Mouse (Mus musculus) cerebellum, postnatal 14 days (tissue): ENCODE data around the gene Btnl6.
"Not testable (repeated sequence)": the region's sequence is repeated elsewhere in the genome, so short reads cannot be mapped to it uniquely, and the experiment has no call there.

ENCODE experiments used
- DNase-seq, 2 experiments: peaks; one replicate each; pipeline ENCODE4 v3.0.0; 2021; ENCODE audit warnings: mixed read lengths in 2 of 2

Gene Btnl6

GRCm38 (mm10) chr17:34496539-34496938 lies 20.6 kb downstream of the Btnl6 start:
- no peak for DNase-seq

GRCm38 (mm10) chr17:34495156-34495555 lies 22.0 kb downstream of the Btnl6 start:
- DNase-seq = not testable (repeated sequence)

DNA sequence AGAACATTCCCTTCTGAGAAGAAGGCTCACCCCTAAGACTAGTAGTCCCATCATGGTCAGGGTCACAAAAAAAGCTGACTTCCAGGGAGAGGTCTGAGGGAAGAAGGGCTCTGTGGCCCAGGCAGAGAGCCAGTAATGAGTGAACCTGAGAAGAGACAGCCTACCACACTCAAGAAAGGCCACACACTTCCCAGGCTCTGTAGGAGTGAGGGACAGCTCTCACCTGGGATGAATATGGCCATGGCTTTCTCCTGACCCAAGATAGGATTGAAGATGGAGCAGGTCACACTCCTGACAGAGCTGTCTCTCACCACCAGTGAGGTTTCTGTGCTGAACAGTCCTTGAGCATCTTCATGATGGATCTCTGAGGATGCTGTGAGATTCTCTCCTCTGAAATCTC lies 24.4 kb downstream of the Btnl6 start:
- no peak for DNase-seq

DNA sequence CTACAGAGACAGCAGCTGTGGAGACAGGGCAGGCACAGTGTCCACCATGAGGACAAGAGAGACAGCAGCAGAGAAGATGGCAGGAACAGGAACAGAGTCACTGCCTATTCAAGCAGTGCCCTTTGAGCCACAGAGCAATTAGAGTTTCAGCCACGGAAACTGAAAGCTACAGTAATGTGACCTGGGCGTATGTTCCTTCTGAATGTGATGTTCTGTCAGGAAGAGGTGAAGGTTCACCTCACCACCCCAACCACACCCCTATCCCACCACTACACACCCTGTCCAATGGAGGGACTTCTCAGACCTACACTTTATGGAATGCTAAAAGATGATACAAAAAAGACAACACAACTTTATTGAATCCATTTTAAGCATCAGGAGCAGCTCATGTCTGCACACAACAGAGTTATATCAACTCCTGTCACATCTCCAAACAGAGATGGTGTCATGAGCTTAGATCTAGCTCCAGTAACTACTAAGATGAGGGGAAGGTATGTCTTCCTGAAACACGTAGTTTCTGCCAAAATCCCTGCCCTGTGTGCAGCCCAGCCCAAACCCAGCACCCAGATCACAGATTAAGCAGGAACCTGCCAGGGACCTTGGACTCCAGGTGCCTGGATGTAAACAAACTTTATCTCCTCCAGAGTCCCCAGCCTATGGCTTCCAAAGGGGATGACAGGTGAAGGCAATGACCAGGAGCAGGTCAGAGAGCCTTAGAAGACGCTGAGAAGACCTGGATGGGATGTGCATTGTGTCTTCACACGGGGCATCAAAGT lies 39.7 kb downstream of the Btnl6 start, which contains the start of gene Btnl4:
TSS of gene Btnl4 (minus strand) at position 81 of the 776 bp plus-strand sequence.
- not testable (repeated sequence) for DNase-seq

DNA sequence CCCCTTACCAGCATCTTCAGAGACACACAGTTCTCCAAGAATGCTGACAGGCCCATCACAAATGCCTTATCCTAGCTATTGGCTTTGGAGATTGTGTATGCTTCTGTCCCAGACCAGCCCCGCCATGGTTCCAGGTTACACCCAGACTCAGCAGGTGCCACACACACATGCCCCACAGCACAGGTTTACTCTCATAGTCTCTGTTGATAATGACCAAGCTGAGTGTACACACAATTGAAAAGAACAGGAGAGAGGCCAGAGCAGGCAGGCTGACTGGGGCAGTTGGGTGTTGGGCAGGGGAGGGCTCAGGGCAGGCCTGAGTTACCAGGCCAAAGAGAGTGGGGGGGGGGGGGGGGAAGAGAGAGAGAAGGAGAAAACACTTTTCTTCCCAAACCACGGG lies 40.7 kb downstream of the Btnl6 start:
- no peak for DNase-seq

DNA sequence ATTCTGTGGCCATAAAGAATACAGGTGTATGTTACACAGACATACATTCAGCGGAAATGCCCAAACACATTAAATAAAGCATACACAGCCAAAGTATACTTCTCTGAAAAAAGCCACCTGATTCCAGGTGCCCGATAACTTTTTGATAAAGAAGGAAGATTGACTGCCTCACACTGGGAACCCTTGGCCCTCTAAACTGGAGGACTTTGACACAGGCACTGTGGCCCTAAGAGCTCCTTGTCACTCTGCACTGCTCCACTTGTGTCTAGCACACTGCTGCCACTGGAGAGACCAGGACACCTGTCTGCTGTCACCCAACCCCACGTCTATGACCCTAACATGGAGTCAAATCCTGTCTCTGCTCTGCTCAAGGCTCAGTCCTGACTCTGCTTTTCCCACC lies 42.1 kb downstream of the Btnl6 start:
- no peak for DNase-seq

GRCm38 (mm10) chr17:34470491-34470890 lies 46.7 kb downstream of the Btnl6 start:
- DNase-seq = no peak

- not testable (repeated sequence) for DNase-seq
Measured at GRCm38 (mm10) chr17:34465906-34466305, 51.2 kb downstream of the Btnl6 start.

DNA sequence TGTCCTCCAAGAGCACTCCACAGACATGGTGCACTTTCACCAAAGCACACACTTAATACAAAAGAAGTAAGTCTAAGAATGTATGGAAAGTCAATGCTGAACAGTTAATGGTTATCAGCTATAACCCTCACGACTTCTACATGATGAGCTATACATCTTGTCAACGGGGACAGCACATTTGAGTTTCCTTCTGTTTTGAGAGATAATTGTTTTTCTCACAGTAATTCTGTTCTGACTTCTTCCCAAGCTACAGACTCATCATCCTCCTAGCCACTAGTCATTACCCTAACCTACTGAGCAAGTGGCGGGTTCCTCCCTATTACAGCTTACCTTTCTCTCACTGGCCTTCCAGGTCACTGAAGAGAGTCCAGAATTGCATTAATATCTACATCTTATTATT lies 57.9 kb downstream of the Btnl6 start:
- no peak for DNase-seq
